Mouse (Mus musculus): ENCODE results near the gene Erfe. TPM values are rescaled to one million over a fixed set of nuclear protein-coding genes. Genes with fewer than 3 reads are reported as not detected.

Erfe gene
- polyA plus RNA-seq (2015; fragmentation: Nextera tagmentation; extraction: Ambion mirVana) = 0.22 and 0.45 TPM in 2 replicates

GRCm38 (mm10) chr1:91366215-91367108 is at the start of gene Erfe:
TSS of gene Erfe (plus strand) at chr1:91366430.
- Histone ChIP-seq H3K9ac (peak within 1 kb of the TSS; percentile 67), H3K9me3 (peaks cover 7% of the 10 kb centered on the region; the same call in 1 of the 2 replicates), H3K27me3 (peaks cover 30% of the 10 kb centered on the region), H3K27ac (no peak within 1 kb of the TSS), H3K4me3 (peak within 1 kb of the TSS; percentile 38), H3K4me2 (peak within 1 kb of the TSS; percentile 64), H3K4me1 (replicated peaks) (peaks cover 9% of the 10 kb centered on the region), H3K36me3 (peaks cover 25% of the 10 kb centered on the region)
- under 1% methylated on average over 65 of the region's 68 CpGs for WGBS
- ATAC-seq (ENCODE audit: low FRiP score) = peak; percentile 57; the same call in 1 of the 2 replicates

GRCm38 (mm10) chr1:91317656-91318055 is 48.6 kb upstream of the Erfe start:
- 0 out of 2 replicates have a peak, but pooled peaks cover 3% of the 10 kb centered on the region for H3K4me1 ChIP-seq (replicated peaks)
- H3K9me3 ChIP-seq = no peaks in the 10 kb centered on the region
- H3K27me3 ChIP-seq = no peaks in the 10 kb centered on the region
- 84% methylated on average over 6 of the region's 6 CpGs for WGBS
- H3K27ac ChIP-seq = no peak overlapping the region
- H3K4me2 ChIP-seq = no peak overlapping the region
- ATAC-seq (ENCODE audit: low FRiP score) = no peak
- peaks cover 3% of the 10 kb centered on the region for H3K36me3 ChIP-seq
- H3K9ac ChIP-seq = no peak overlapping the region
- H3K4me3 ChIP-seq = no peak overlapping the region

- no peaks in the 10 kb centered on the region for H3K9me3 ChIP-seq
- peaks cover 2% of the 10 kb centered on the region; the same call in 1 of the 2 replicates for H3K36me3 ChIP-seq
- no peak within 1 kb of the TSS for H3K27ac ChIP-seq
- no peaks in the 10 kb centered on the region for H3K4me1 ChIP-seq (replicated peaks)
- H3K4me2 ChIP-seq = no peak within 1 kb of the TSS
- no peak within 1 kb of the TSS for H3K4me3 ChIP-seq
- H3K27me3 ChIP-seq = 0 out of 2 replicates have a peak, but pooled peaks cover 4% of the 10 kb centered on the region
- no peak within 1 kb of the TSS for H3K9ac ChIP-seq
- no peak for ATAC-seq (ENCODE audit: low FRiP score)
- WGBS = 85% methylated on average over 19 of the region's 19 CpGs
Measured at GRCm38 (mm10) chr1:91321760-91322438, 44.3 kb upstream of the Erfe start, which contains the start of gene Espnl. TSS of gene Espnl (plus strand) at chr1:91322075.

- WGBS = 84% methylated on average over 2 of the region's 2 CpGs
- no peaks in the 10 kb centered on the region for H3K9me3 ChIP-seq
- H3K27ac ChIP-seq = no peak overlapping the region
- H3K4me3 ChIP-seq = no peak overlapping the region
- no peak for ATAC-seq (ENCODE audit: low FRiP score)
- H3K4me2 ChIP-seq = no peak overlapping the region
- no peaks in the 10 kb centered on the region for H3K36me3 ChIP-seq
- no peak overlapping the region for H3K9ac ChIP-seq
- H3K27me3 ChIP-seq = 0 out of 2 replicates have a peak, but pooled peaks cover 4% of the 10 kb centered on the region
- H3K4me1 ChIP-seq (replicated peaks) = no peaks in the 10 kb centered on the region
Measured at GRCm38 (mm10) chr1:91324646-91325045, 41.6 kb upstream of the Erfe start.

GRCm38 (mm10) chr1:91325488-91326042 is 40.7 kb upstream of the Erfe start:
- Histone ChIP-seq H3K9ac (no peak overlapping the region), H3K4me2 (no peak overlapping the region), H3K27me3 (0 out of 2 replicates have a peak, but pooled peaks cover 4% of the 10 kb centered on the region), H3K4me3 (no peak overlapping the region), H3K4me1 (replicated peaks) (no peaks in the 10 kb centered on the region), H3K9me3 (no peaks in the 10 kb centered on the region), H3K27ac (no peak overlapping the region), H3K36me3 (no peaks in the 10 kb centered on the region)
- ATAC-seq (ENCODE audit: low FRiP score) = no peak
- WGBS = 74% methylated on average over 4 of the region's 4 CpGs

GRCm38 (mm10) chr1:91332102-91332501 is 34.1 kb upstream of the Erfe start:
- ATAC-seq (ENCODE audit: low FRiP score) = no peak
- no peak overlapping the region for H3K4me3 ChIP-seq
- H3K27me3 ChIP-seq = no peaks in the 10 kb centered on the region
- no peaks in the 10 kb centered on the region for H3K36me3 ChIP-seq
- H3K4me2 ChIP-seq = no peak overlapping the region
- 60% methylated on average over 4 of the region's 4 CpGs for WGBS
- no peaks in the 10 kb centered on the region for H3K4me1 ChIP-seq (replicated peaks)
- peak overlapping the region; percentile 40; the same call in 1 of the 2 replicates for H3K27ac ChIP-seq
- no peaks in the 10 kb centered on the region for H3K9me3 ChIP-seq
- no peak overlapping the region for H3K9ac ChIP-seq

GRCm38 (mm10) chr1:91333582-91333981 is 32.6 kb upstream of the Erfe start:
- Histone ChIP-seq H3K4me2 (no peak overlapping the region), H3K9ac (no peak overlapping the region), H3K9me3 (no peaks in the 10 kb centered on the region), H3K27ac (no peak overlapping the region), H3K4me3 (no peak overlapping the region), H3K4me1 (replicated peaks) (no peaks in the 10 kb centered on the region), H3K36me3 (no peaks in the 10 kb centered on the region), H3K27me3 (no peaks in the 10 kb centered on the region)
- ATAC-seq (ENCODE audit: low FRiP score) = no peak

GRCm38 (mm10) chr1:91337355-91337754 is 28.9 kb upstream of the Erfe start:
- H3K27me3 ChIP-seq = peaks cover 4% of the 10 kb centered on the region
- H3K4me2 ChIP-seq = no peak overlapping the region
- WGBS = 90% methylated on average over 7 of the region's 7 CpGs
- H3K4me1 ChIP-seq (replicated peaks) = no peaks in the 10 kb centered on the region
- H3K9ac ChIP-seq = no peak overlapping the region
- H3K27ac ChIP-seq = no peak overlapping the region
- H3K4me3 ChIP-seq = no peak overlapping the region
- no peaks in the 10 kb centered on the region for H3K36me3 ChIP-seq
- ATAC-seq (ENCODE audit: low FRiP score) = no peak
- H3K9me3 ChIP-seq = no peaks in the 10 kb centered on the region

GRCm38 (mm10) chr1:91344001-91344400 is 22.2 kb upstream of the Erfe start:
- Histone ChIP-seq H3K27me3 (peaks cover 48% of the 10 kb centered on the region), H3K4me3 (no peak overlapping the region), H3K27ac (no peak overlapping the region), H3K9me3 (no peaks in the 10 kb centered on the region), H3K9ac (no peak overlapping the region), H3K4me1 (replicated peaks) (peaks cover 18% of the 10 kb centered on the region), H3K4me2 (no peak overlapping the region), H3K36me3 (no peaks in the 10 kb centered on the region)
- 73% methylated on average over 3 of the region's 3 CpGs for WGBS
- ATAC-seq (ENCODE audit: low FRiP score) = no peak

- 3% methylated on average over 68 of the region's 68 CpGs for WGBS
- peak overlapping the region; percentile 33 for H3K4me3 ChIP-seq
- no peaks in the 10 kb centered on the region for H3K36me3 ChIP-seq
- peak overlapping the region; percentile 60; the same call in 1 of the 2 replicates for H3K9ac ChIP-seq
- no peaks in the 10 kb centered on the region for H3K9me3 ChIP-seq
- ATAC-seq (ENCODE audit: low FRiP score) = peak; percentile 47; the same call in 1 of the 2 replicates
- H3K4me2 ChIP-seq = peak overlapping the region; percentile 63
- peaks cover 18% of the 10 kb centered on the region for H3K4me1 ChIP-seq (replicated peaks)
- peaks cover 48% of the 10 kb centered on the region for H3K27me3 ChIP-seq
- no peak overlapping the region for H3K27ac ChIP-seq
Measured at GRCm38 (mm10) chr1:91344921-91345685, 21.1 kb upstream of the Erfe start.

GRCm38 (mm10) chr1:91346892-91347291 is 19.3 kb upstream of the Erfe start:
- Histone ChIP-seq H3K36me3 (no peaks in the 10 kb centered on the region), H3K4me2 (no peak overlapping the region), H3K4me3 (no peak overlapping the region), H3K27me3 (peaks cover 48% of the 10 kb centered on the region), H3K9ac (no peak overlapping the region), H3K27ac (no peak overlapping the region), H3K9me3 (no peaks in the 10 kb centered on the region), H3K4me1 (replicated peaks) (peaks cover 18% of the 10 kb centered on the region)
- ATAC-seq (ENCODE audit: low FRiP score) = peak; percentile 67; the same call in 1 of the 2 replicates
- 33% methylated on average over 3 of the region's 3 CpGs for WGBS

All from hindbrain, embryonic 13.5 days (tissue).